Comparison of ENCODE assay signal across 32 mouse cellular contexts in the genomic region with DNA sequence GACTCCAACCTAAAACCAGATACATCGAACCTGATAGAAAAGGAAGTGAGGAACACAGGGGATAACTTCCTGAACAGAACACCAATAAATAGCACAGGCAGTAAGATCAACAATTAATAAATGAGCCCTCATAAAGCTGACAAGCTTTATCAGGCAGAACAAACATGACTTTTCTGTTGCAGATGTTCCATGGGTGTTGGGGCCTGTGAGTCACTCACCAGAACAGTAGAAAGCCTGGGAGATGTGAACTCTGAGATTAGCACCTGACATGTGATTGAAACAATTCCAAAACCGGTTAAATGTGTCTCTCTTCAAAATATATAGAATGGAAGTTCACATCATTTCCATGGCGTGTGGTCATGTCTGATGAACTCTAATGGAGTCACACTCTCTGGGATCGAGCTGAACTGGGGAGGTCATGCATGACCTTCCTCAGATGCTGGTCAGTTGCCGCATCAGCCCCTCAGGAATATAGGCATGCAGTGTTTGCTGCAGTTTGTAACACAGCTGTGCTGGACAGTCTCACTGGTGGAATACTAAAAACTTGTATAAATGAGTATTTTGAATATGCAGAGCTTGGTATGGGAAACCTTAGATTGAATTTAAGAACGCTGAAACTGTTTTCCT.
DNase-seq lines count a peak whose midpoint lies in the region; ATAC-seq and TF ChIP-seq lines count a peak whose summit lies in the region.
"Had no signal": no experiment of that assay in that cellular context is flagged by ENCODE, and none has a peak within 500 bp of the region (broad histone marks: within the 10 kb centered on the region; RNA-seq: fewer than 3 reads in every experiment).

No protein-coding gene starts in this region.

- POLR2A ChIA-PET in Patski (lab: Charles Lee), result interaction anchor here (0.6 to 1.2 kb wide), 2 partner anchors 12 to 212 kb away, joined by 3 read pairs; no protein-coding TSS in a partner anchor

- H3K27ac ChIP-seq in layer of hippocampus, adult 2 months, result peak overlapping the region; percentile 11; the same call in 1 of the 2 replicates
- H3K27ac ChIP-seq: embryonic facial prominence, embryonic 10.5 days; embryonic facial prominence, embryonic 15.5 days; forebrain, embryonic 12.5 days; heart, adult 2 months; hindbrain, embryonic 10.5 days; limb, embryonic 10.5 days; limb, embryonic 15.5 days; liver, embryonic 14.5 days; midbrain, embryonic 12.5 days; neural tube, embryonic 12.5 days had no signal

- in situ Hi-C loops in Patski (cut with MboI; ENCODE audit: low pct_unique_long_range_greater_than_20kb), result loop anchor here (10.0 kb wide), 1 partner anchor 1494 kb away; no protein-coding TSS in a partner anchor

- H3K4me3 ChIP-seq in layer of hippocampus, adult 2 months, result no peak overlapping the region
- H3K4me3 ChIP-seq: embryonic facial prominence, embryonic 10.5 days; embryonic facial prominence, embryonic 15.5 days; forebrain, embryonic 12.5 days; heart, adult 2 months; hindbrain, embryonic 10.5 days; limb, embryonic 10.5 days; limb, embryonic 15.5 days; midbrain, embryonic 12.5 days; myocyte; neural tube, embryonic 12.5 days had no signal

- ATAC-seq in Patski, result peak; percentile 44
- peak; percentile 52 for ATAC-seq in megakaryocyte progenitor cell, adult 5-6 weeks (replicated peaks; ENCODE audit: poor library complexity)
- ATAC-seq in inflammation-experienced regulatory T-cells, adult 6 months, result no peak
- ATAC-seq: forebrain, postnatal 0 days; hindbrain, embryonic 16.5 days had no signal

- no peak for DNase-seq in layer of hippocampus, adult 2 months (ENCODE audit: low spot score in 2 of 2)
- DNase-seq in layer of hippocampus, postnatal 14 days (ENCODE audit: low spot score in 2 of 2), result no peak
- DNase-seq in Patski (ENCODE audit: low read depth, low spot score), result peak; percentile 28
- no peak for DNase-seq in lung, postnatal 4 days
- DNase-seq in testis, postnatal 10 days (ENCODE audit: low spot score), result no peak
- DNase-seq: adrenal gland, postnatal 25 days; B cell, adult 2 months; forebrain, postnatal 0 days; heart, adult 2 months; heart, postnatal 14 days; kidney, adult 11 months; kidney, postnatal 14 days; lung, adult 2 months; lung, postnatal 10 days; right cerebral cortex, adult 18-20 months; spleen, adult 18-20 months; thymus, adult 2 months; thymus, postnatal 36 days had no signal

- no peak for TF ChIP-seq CTCF in layer of hippocampus, adult 2 months (conservative IDR thresholded peaks at IDR 0.05)
- TF ChIP-seq CTCF in Patski (IDR thresholded peaks at IDR 0.05), result no peak

- CTCF ChIA-PET in Patski (lab: Charles Lee), result interaction anchor here (0.8 to 1.7 kb wide), 6 partner anchors 8 to 71 kb away, joined by 3 to 8 read pairs (median 3); no protein-coding TSS in a partner anchor

- no peaks in the 10 kb centered on the region for H3K27me3 ChIP-seq in Patski
- H3K27me3 ChIP-seq: CH12.LX; embryonic facial prominence, embryonic 15.5 days; forebrain, embryonic 12.5 days; limb, embryonic 15.5 days; midbrain, embryonic 12.5 days; neural tube, embryonic 12.5 days had no signal
